Mouse (Mus musculus): ENCODE results near the gene Gm20924. TPM values are rescaled to one million over a fixed set of nuclear protein-coding genes. Genes with fewer than 3 reads are reported as not detected.

The Gm20924 gene
- polyA plus RNA-seq (2012; rRNA removed) = not detected in 2 replicates

GRCm38 (mm10) chrY:65207427-65207826, at the start of gene Gm20924:
TSS of gene Gm20924 (minus strand) at chrY:65207527.

Other genes starting within 250 kb of the Gm20924 start
- gene Gm20736, start 170.2 kb upstream of the Gm20924 start, polyA plus RNA-seq (2012; rRNA removed) = not detected in 2 replicates